Mouse (Mus musculus) liver, embryonic 12.5 days (tissue): Measurements from ENCODE around the gene Ppp1r14a. TPM values are rescaled to one million over a fixed set of nuclear protein-coding genes. Genes with fewer than 3 reads are reported as not detected.
A peak's percentile ranks its signal among the peaks of the same experiment; 100 is the strongest.

Experiments
- ATAC-seq: fragments of 200-750 bp; cut with Nextera tagmentation; 2 replicates; pipeline ENCODE4 v1.8.0; 2017; ENCODE audit warnings: moderate number of reproducible peaks, mild to moderate bottlenecking, moderate library complexity
- H3K27ac ChIP-seq: fragments of 300-500 bp; sonication (generic); 2 replicates; pipeline ENCODE4 v1.5.1; 2016; ENCODE audit warnings: mild to moderate bottlenecking
- H3K27me3 ChIP-seq: fragments of 300-500 bp; sonication (generic); replicated peaks from 2 replicates; pipeline ENCODE4 v1.6.1; 2016; ENCODE audit warnings: mild to moderate bottlenecking, moderate library complexity
- H3K36me3 ChIP-seq: fragments of 300-500 bp; sonication (generic); 2 replicates; pipeline ENCODE4 v1.6.1; 2016; ENCODE audit warnings: mild to moderate bottlenecking, moderate library complexity
- H3K4me1 ChIP-seq: fragments of 300-500 bp; sonication (generic); 2 replicates; pipeline ENCODE4 v1.6.1; 2016
- H3K4me2 ChIP-seq: fragments of 300-500 bp; sonication (generic); 2 replicates; pipeline ENCODE4 v1.6.1; 2016; ENCODE audit warnings: mild to moderate bottlenecking, moderate library complexity
- H3K4me3 ChIP-seq: fragments of 300-500 bp; sonication (generic); 2 replicates; pipeline ENCODE4 v1.5.1; 2016; ENCODE audit warnings: mild to moderate bottlenecking, moderate library complexity
- H3K9ac ChIP-seq: fragments of 300-500 bp; sonication (generic); 2 replicates; pipeline ENCODE4 v1.6.1; 2016; ENCODE audit warnings: mild to moderate bottlenecking, moderate library complexity
- H3K9me3 ChIP-seq: fragments of 300-500 bp; sonication (generic); replicated peaks from 2 replicates; pipeline ENCODE4 v1.6.1; 2016; ENCODE audit warnings: mild to moderate bottlenecking, moderate library complexity
- WGBS: fragments of 180-500 bp; shearing (Covaris S2); methylation state at CpG from one replicate; pipeline ENCODE4 v1.1.7; 2016; ENCODE audit not compliant: insufficient replicate concordance; 5-methylcytosine and 5-hydroxymethylcytosine counted together
- polyA plus RNA-seq: library from polyadenylated mRNA; unstranded; fragments of >200 nt; fragmentation: Nextera tagmentation; extraction: Ambion mirVana; gene quantifications from 2 replicates; pipeline ENCODE4 v1.2.1, GENCODE M21; 2016

Gene Ppp1r14a
- polyA plus RNA-seq, 1 experiment from 2014 or later = 5.1 TPM

DNA sequence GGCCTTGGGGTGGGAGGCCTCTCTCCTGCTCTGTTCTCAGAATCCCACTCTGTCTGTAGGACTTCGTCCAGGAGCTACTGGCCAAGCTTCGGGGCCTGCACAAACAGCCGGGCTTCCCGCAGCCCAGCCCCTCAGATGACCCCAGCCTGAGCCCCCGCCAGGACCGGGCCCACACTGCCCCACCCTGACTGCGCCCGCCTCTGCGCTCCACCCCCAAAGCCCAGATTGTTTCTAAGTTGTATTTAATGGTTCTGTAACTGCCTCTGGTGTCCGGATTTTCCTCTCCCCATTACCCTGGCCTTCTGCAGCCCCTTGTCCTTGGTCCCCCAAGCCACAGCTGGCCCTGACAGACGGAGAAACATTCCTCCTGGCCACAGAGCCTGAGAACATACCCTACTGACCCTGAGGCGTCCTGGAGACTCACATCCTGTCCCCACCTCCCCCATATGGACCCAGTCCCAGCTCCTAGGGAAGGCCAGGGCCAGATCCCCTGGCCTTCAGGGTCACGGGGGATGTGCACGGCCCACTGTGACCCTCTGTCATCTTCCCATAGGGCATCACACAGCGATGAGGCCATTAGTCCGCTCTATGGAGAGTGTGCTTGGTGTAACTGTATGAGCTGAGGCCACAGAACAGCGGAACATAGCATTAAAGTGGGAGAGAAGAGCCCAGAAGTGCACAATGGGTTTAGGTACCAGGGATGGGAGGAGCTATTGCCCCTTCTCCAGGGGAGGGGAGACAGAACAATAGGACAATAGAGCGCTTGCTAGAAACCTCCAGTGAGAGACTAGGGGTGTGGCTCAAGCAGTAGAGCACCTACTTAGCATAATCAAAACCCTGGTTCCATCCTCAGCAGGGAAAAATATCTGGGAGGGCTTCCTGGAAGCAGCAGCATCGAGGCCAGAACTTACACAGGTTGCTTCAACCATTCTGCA is 4.3 kb downstream of the Ppp1r14a start:
- Histone ChIP-seq H3K27me3 (peaks cover 44% of the 10 kb centered on the region), H3K27ac (no peak overlapping the region), H3K9ac (no peak overlapping the region), H3K4me1 (peaks cover 43% of the 10 kb centered on the region), H3K4me3 (no peak overlapping the region), H3K9me3 (no peaks in the 10 kb centered on the region), H3K4me2 (no peak overlapping the region), H3K36me3 (no peaks in the 10 kb centered on the region)
- 52% methylated on average over 19 of the region's 19 CpGs for WGBS
- no peak for ATAC-seq

DNA sequence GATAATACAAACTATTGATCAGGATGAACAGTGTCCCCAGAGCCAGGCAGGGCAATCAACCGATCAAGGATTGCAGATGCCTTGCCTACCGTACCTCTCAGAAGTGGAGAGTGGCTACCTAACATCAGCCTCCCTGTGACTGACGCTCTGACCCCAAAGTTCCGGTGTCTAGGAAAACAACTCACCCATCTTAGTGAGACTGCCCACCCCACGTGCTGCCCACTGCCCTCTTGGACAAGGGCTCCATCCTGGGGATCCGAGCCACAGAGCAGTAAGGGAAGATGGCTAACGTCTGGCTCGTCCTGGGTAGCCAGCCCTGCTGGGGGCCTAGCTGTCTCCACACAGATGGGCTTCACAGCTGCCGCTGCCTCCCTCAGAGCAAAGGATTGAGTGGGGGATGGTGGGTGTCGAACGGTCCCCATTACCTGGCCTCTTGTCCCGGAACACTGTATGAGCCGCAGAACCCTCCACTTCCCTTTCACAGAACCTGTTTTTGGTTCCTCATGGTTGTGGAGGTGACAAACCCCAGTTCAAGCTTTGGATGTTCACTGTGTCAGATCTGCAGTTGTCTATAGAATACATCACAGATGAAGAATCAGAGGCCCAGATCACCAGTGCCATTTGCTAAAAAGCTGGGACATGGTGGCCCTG is 5.1 kb downstream of the Ppp1r14a start:
- peaks cover 35% of the 10 kb centered on the region for H3K4me1 ChIP-seq

DNA sequence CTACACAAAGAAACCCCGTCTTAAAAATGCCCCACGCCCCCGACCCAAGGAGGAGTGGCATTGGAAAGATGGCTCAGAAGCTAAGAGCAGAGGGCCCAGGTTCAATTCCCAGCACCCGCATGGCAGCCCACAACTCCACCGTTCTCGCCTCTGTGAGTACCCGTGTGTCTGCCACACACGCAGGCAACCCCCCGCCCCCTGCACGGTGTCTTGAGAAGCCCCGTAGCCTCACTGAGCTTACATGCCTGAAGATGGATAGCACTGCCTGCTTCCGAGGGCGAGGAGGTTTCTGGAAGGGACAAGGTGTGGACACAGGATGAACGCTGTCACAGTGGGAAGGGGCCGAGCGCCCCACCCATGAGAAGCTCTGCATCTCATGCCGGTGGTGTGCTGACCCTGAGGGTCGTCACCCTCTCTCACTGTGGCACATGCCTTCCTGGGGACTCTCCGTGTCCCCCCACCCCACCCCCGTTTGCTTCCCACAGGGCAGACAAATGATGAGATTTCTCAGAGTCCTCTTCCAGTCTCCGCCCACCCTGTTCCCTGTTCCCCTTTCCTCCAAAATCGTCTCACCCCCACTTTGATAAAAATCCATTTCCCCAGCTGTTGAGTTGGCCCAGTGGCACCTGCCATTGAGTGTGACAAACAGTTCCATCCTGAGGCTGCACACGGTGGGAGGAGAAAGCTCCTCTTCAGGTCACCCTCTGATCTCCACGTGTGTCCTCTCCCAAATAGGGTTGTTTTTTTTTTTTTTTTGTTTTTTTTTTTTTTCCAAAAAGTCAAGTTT is 6.9 kb downstream of the Ppp1r14a start:
- H3K9ac ChIP-seq = no peak overlapping the region
- H3K4me2 ChIP-seq = no peak overlapping the region
- WGBS = 71% methylated on average over 24 of the region's 24 CpGs
- peaks cover 24% of the 10 kb centered on the region for H3K4me1 ChIP-seq
- H3K27me3 ChIP-seq = peaks cover 37% of the 10 kb centered on the region; the same call in 1 of the 2 replicates
- H3K27ac ChIP-seq = no peak overlapping the region
- no peak overlapping the region for H3K4me3 ChIP-seq
- no peaks in the 10 kb centered on the region for H3K36me3 ChIP-seq
- no peaks in the 10 kb centered on the region for H3K9me3 ChIP-seq
- no peak for ATAC-seq

More for the DNA sequence above, 5.1 kb downstream of the Ppp1r14a start:
- 65% methylated on average over 13 of the region's 13 CpGs for WGBS
- H3K4me2 ChIP-seq = no peak overlapping the region
- H3K27ac ChIP-seq = no peak overlapping the region
- no peak overlapping the region for H3K4me3 ChIP-seq
- no peaks in the 10 kb centered on the region for H3K36me3 ChIP-seq
- no peaks in the 10 kb centered on the region for H3K9me3 ChIP-seq
- no peak overlapping the region for H3K9ac ChIP-seq
- peaks cover 42% of the 10 kb centered on the region for H3K27me3 ChIP-seq
- no peak for ATAC-seq

DNA sequence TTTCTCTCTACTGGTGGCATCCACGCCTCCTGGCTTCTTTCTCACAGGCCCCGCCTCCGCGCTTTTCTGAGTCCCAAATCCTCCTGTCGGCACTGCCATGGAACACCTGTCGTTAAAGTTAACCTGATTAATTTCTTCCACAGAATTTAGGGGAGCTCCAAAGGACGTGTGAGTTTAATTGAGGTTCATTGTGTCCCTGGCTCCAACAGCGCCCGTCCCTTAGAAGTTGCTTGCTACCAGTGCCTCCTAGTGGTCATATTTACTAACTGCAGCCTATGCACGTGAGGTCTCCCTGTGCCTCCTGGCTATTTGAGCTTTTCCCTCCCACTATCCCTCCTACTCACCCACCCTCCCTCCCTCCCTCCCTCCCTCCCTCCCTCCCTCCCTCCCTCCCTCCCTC is 7.9 kb downstream of the Ppp1r14a start:
- no peak overlapping the region for H3K4me3 ChIP-seq
- H3K4me2 ChIP-seq = 0 out of 2 replicates have a peak overlapping the region, but pooled peaks have one; percentile 8
- ATAC-seq = no peak
- peaks cover 40% of the 10 kb centered on the region for H3K27me3 ChIP-seq
- H3K36me3 ChIP-seq = no peaks in the 10 kb centered on the region
- no peak overlapping the region for H3K27ac ChIP-seq
- H3K9ac ChIP-seq = no peak overlapping the region
- WGBS = 14% methylated on average over 10 of the region's 10 CpGs
- H3K9me3 ChIP-seq = no peaks in the 10 kb centered on the region
- H3K4me1 ChIP-seq = peaks cover 19% of the 10 kb centered on the region

DNA sequence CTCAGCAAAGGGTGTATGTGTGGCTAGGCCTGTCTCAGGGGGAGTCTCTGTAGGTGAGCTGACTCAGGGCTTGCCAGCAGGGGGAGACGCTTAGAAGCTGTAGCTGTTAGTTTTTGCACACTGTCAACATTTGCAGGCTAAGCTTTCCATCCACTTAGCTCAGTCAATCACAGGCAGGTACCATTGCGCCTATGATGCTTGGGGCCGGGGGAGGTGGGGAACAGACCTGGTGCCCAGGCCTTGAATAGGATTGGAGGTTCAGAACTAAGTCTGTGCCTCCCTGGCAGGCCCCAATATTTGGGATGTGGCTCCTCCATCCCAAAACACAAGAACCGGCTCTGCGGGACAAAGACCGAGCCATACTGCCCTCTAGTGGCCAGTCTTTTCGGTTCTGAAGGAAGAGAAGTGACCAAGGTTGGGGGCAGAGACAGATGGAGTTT is 12.0 kb downstream of the Ppp1r14a start:
- H3K36me3 ChIP-seq = no peaks in the 10 kb centered on the region
- ATAC-seq = no peak
- peaks cover 62% of the 10 kb centered on the region for H3K27me3 ChIP-seq
- no peak overlapping the region for H3K4me2 ChIP-seq
- 6% methylated on average over 7 of the region's 7 CpGs for WGBS
- no peak overlapping the region for H3K9ac ChIP-seq
- H3K4me1 ChIP-seq = peaks cover 22% of the 10 kb centered on the region
- no peaks in the 10 kb centered on the region for H3K9me3 ChIP-seq
- no peak overlapping the region for H3K27ac ChIP-seq
- H3K4me3 ChIP-seq = no peak overlapping the region

DNA sequence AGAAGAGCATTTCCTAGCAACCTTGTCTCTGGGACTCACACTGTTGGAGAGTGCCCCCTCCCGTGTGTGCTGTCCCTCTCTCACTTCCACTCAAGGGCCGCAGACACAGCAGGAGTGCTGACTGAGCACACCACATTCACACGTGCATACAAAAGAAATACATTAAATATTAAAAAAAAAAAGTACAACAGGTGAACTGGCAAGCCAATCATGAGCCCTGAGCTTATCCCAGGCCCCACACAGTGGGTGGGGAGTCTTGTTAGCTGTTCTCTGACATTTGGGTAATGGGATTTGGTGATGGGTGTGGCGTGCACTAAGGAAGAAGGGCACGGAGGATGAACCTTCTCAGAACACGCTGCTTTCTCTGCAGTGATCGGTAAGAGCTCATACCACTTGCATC is 13.5 kb downstream of the Ppp1r14a start:
- no peak for ATAC-seq
- 43% methylated on average over 7 of the region's 7 CpGs for WGBS

GRCm38 (mm10) chr7:29303738-29304462 is 14.8 kb downstream of the Ppp1r14a start, which contains the start of gene Dpf1:
Dpf1 (plus strand) TSS chr7:29303951.
- peaks cover 80% of the 10 kb centered on the region for H3K27me3 ChIP-seq
- H3K4me1 ChIP-seq = peaks cover 49% of the 10 kb centered on the region
- H3K36me3 ChIP-seq = no peaks in the 10 kb centered on the region
- no peak within 1 kb of the TSS for H3K27ac ChIP-seq
- no peaks in the 10 kb centered on the region for H3K9me3 ChIP-seq
- peak within 1 kb of the TSS; percentile 58 for H3K4me3 ChIP-seq
- H3K9ac ChIP-seq = peak within 1 kb of the TSS; percentile 52
- peak within 1 kb of the TSS; percentile 80 for H3K4me2 ChIP-seq
- ATAC-seq = peak; percentile 69
- WGBS = 1% methylated on average over 66 of the region's 67 CpGs

More for the DNA sequence above, 13.5 kb downstream of the Ppp1r14a start:
- Histone ChIP-seq H3K4me3 (no peak overlapping the region), H3K4me2 (no peak overlapping the region), H3K36me3 (no peaks in the 10 kb centered on the region), H3K9ac (no peak overlapping the region), H3K27me3 (peaks cover 69% of the 10 kb centered on the region), H3K4me1 (peaks cover 37% of the 10 kb centered on the region), H3K27ac (no peak overlapping the region), H3K9me3 (no peaks in the 10 kb centered on the region)

DNA sequence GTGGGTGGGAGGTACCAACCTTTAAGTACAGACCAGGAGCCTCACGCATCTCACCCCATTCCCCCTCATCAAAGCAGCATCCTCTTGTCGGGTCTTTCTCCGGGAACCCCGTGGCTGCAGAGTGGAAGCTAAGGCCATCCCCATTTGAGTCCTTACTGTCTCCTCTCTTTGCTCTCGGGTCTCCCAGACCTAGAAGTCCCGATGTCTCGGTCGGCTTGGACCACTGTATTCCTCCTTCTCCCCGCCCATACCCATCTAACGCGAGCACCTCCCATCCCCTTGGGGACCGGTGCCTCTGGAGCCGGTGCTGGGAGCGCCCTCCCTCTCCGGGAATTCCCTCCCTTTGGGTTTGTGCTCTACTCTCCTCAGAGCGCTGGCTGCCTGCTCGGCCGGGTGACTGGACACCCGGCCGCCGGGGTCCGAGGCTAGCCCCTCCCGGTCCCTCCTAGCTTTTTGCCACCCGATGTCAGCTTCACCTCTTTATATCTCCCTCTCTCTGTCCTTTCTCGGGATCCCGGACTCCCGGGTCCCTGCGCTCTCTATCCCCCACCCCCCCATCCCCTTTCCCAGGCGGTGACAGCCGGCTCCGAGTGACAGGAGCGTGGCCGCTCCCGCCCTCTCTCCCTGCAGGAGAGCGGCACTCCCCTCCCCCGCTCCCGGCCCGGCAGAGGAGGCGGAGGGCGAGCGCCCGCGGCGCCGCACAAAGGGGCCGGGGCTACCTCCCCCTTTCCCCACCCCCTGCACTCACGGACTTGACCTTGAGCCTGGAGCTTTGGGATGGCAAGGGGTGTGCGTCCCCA is 15.6 kb downstream of the Ppp1r14a start:
- 3% methylated on average over 48 of the region's 48 CpGs for WGBS
- Histone ChIP-seq H3K9me3 (no peaks in the 10 kb centered on the region), H3K27me3 (peaks cover 80% of the 10 kb centered on the region), H3K4me2 (peak overlapping the region; percentile 80), H3K27ac (no peak overlapping the region), H3K4me1 (peaks cover 57% of the 10 kb centered on the region), H3K9ac (no peak overlapping the region; the same call in 1 of the 2 replicates), H3K4me3 (peak overlapping the region; percentile 58), H3K36me3 (no peaks in the 10 kb centered on the region)
- no peak for ATAC-seq

DNA sequence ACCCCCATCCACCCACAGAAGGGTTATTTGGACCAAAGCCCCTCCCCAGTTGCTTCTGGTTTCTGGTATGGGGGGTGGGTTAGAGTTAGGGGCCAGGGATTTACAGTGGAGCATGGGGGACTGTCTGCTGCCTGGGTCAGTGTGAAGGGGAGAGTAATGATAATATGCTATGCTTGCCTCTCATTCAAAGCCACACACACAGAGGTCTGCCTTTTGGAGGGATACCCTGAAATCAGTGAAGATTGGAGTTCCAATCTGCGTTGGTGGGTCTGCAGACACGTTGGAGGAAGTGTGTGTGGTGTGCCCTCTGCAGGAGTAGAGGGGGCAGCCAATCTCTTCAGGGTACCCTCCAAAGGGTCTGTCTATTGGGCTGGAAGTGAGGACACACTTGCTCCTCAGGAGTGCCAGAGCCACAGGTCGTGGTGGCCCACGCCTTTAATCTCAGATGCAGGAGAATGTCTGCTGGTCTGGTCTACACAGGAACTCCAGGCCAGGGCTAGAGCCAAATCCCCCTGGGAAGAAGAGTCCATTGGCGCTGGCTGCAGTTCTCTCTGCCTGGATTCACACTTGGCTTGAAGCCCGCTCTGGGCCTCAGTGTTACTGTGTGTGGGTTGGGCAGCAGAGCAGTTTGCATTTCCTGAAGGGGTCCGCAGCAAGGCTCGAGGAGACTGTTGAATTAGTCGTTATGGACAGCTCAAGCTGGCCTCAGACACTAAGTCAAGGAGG is 16.3 kb downstream of the Ppp1r14a start:
- peak overlapping the region; percentile 80 for H3K4me2 ChIP-seq
- WGBS = 26% methylated on average over 9 of the region's 9 CpGs
- H3K36me3 ChIP-seq = no peaks in the 10 kb centered on the region
- peaks cover 80% of the 10 kb centered on the region for H3K27me3 ChIP-seq
- H3K9me3 ChIP-seq = no peaks in the 10 kb centered on the region
- peaks cover 64% of the 10 kb centered on the region for H3K4me1 ChIP-seq
- H3K9ac ChIP-seq = no peak overlapping the region
- H3K27ac ChIP-seq = no peak overlapping the region
- H3K4me3 ChIP-seq = peak overlapping the region; percentile 58
- ATAC-seq = no peak

- H3K36me3 ChIP-seq = no peaks in the 10 kb centered on the region
- no peaks in the 10 kb centered on the region for H3K9me3 ChIP-seq
- H3K4me3 ChIP-seq = no peak overlapping the region
- no peak overlapping the region for H3K4me2 ChIP-seq
- no peak overlapping the region for H3K27ac ChIP-seq
- no peak for ATAC-seq
- peaks cover 70% of the 10 kb centered on the region for H3K4me1 ChIP-seq
- peaks cover 86% of the 10 kb centered on the region for H3K27me3 ChIP-seq
- no peak overlapping the region for H3K9ac ChIP-seq
- 59% methylated on average over 7 of the region's 7 CpGs for WGBS
These were observed 17.0 kb downstream of the Ppp1r14a start for GRCm38 (mm10) chr7:29306108-29306507.
